Mouse (Mus musculus): Measurements from ENCODE around the gene Suox. TPM values are rescaled to one million over a fixed set of nuclear protein-coding genes. Genes with fewer than 3 reads are reported as not detected.
A peak's percentile ranks its signal among the peaks of the same experiment; 100 is the strongest.

Suox gene
- total RNA-seq, 2 experiments from 2014 or later: 11.8 to 12.8 TPM

- intact Hi-C loops (cut with DNase I; ENCODE audit: low total_unique reads): no loop called here
- peak; percentile 18 for DNase-seq
Observed at GRCm38 (mm10) chr10:128668790-128669672, 4.8 kb downstream of the Suox start.

GRCm38 (mm10) chr10:128665806-128666205, 8.1 kb downstream of the Suox start:
- intact Hi-C loops (cut with DNase I; ENCODE audit: low total_unique reads): no loop called here
- no peak for DNase-seq

- intact Hi-C loops (cut with DNase I; ENCODE audit: low total_unique reads): no loop called here
- DNase-seq: no peak
Observed at GRCm38 (mm10) chr10:128665307-128665706, 8.6 kb downstream of the Suox start.

GRCm38 (mm10) chr10:128664808-128665207, 9.1 kb downstream of the Suox start:
- intact Hi-C loops (cut with DNase I; ENCODE audit: low total_unique reads): no loop called here
- DNase-seq: no peak

- intact Hi-C loops (cut with DNase I; ENCODE audit: low total_unique reads): no loop called here
- no peak for DNase-seq
Observed at GRCm38 (mm10) chr10:128663441-128664220, 10.2 kb downstream of the Suox start.

- intact Hi-C loops (cut with DNase I; ENCODE audit: low total_unique reads): no loop called here
- no peak for DNase-seq
Observed at GRCm38 (mm10) chr10:128662465-128662864, 11.4 kb downstream of the Suox start.

GRCm38 (mm10) chr10:128659490-128659889, 14.4 kb downstream of the Suox start:
- DNase-seq: no peak
- intact Hi-C loops (cut with DNase I; ENCODE audit: low total_unique reads): no loop called here

GRCm38 (mm10) chr10:128657844-128658243, 16.0 kb downstream of the Suox start:
- DNase-seq: no peak
- intact Hi-C loops (cut with DNase I; ENCODE audit: low total_unique reads): no loop called here

- no peak for DNase-seq
- intact Hi-C loops (cut with DNase I; ENCODE audit: low total_unique reads): no loop called here
Observed at GRCm38 (mm10) chr10:128656731-128657130, 17.1 kb downstream of the Suox start.

- intact Hi-C loops (cut with DNase I; ENCODE audit: low total_unique reads): no loop called here
Observed at GRCm38 (mm10) chr10:128655254-128655653, 18.6 kb downstream of the Suox start.

GRCm38 (mm10) chr10:128653866-128654265, 20.0 kb downstream of the Suox start:
- intact Hi-C loops (cut with DNase I; ENCODE audit: low total_unique reads): no loop called here
- DNase-seq: no peak

More at GRCm38 (mm10) chr10:128655254-128655653, 18.6 kb downstream of the Suox start:
- no peak for DNase-seq

- intact Hi-C loops (cut with DNase I; ENCODE audit: low total_unique reads): no loop called here
- DNase-seq: peak; percentile 22
Observed at GRCm38 (mm10) chr10:128646139-128647089, 27.5 kb downstream of the Suox start.

GRCm38 (mm10) chr10:128645111-128646011, 28.5 kb downstream of the Suox start, which contains the start of gene Ikzf4:
Ikzf4 (minus strand) TSS chr10:128645991.
- peak; percentile 25 for DNase-seq
- intact Hi-C loops (cut with DNase I; ENCODE audit: low total_unique reads): no loop called here

GRCm38 (mm10) chr10:128642749-128643148, 31.1 kb downstream of the Suox start:
- DNase-seq: no peak
- intact Hi-C loops (cut with DNase I; ENCODE audit: low total_unique reads): no loop called here

- intact Hi-C loops (cut with DNase I; ENCODE audit: low total_unique reads): no loop called here
- DNase-seq: no peak
Observed at GRCm38 (mm10) chr10:128641871-128642270, 32.0 kb downstream of the Suox start.

GRCm38 (mm10) chr10:128640891-128641290, 33.0 kb downstream of the Suox start:
- no peak for DNase-seq
- intact Hi-C loops (cut with DNase I; ENCODE audit: low total_unique reads): no loop called here

GRCm38 (mm10) chr10:128639999-128640398, 33.9 kb downstream of the Suox start:
- intact Hi-C loops (cut with DNase I; ENCODE audit: low total_unique reads): no loop called here
- DNase-seq: no peak

- intact Hi-C loops (cut with DNase I; ENCODE audit: low total_unique reads): no loop called here
- no peak for DNase-seq
Observed at GRCm38 (mm10) chr10:128637011-128637410, 36.9 kb downstream of the Suox start.

Measured in gastrocnemius, postnatal 14 days (tissue).